Mouse (Mus musculus) kidney, adult 2 months (tissue): Measurements from ENCODE around the gene Rilp. TPM values are rescaled to one million over a fixed set of nuclear protein-coding genes. Genes with fewer than 3 reads are reported as not detected.
"Not testable (repeated sequence)": the region's sequence is repeated elsewhere in the genome, so short reads cannot be mapped to it uniquely, and the experiment has no call there.

Experiments
- DNase-seq: peaks from one replicate; pipeline ENCODE4 v3.0.0; 2021
- H3K27ac ChIP-seq: fragments of 200-500 bp; 2 replicates; pipeline ENCODE4 v1.5.1; 2012; ENCODE audit warnings: low read depth, low read length, control low read depth, inconsistent platforms; ENCODE audit not compliant: insufficient read depth
- H3K27me3 ChIP-seq: fragments of 200-500 bp; replicated peaks from 2 replicates; pipeline ENCODE4 v1.6.1; 2012; ENCODE audit warnings: mild to moderate bottlenecking, moderate library complexity, low read length, inconsistent platforms; ENCODE audit not compliant: control insufficient read depth, insufficient read depth
- H3K36me3 ChIP-seq: fragments of 200-500 bp; 2 replicates; pipeline ENCODE4 v1.6.1; 2012; ENCODE audit warnings: mild to moderate bottlenecking, moderate library complexity, low read length, inconsistent platforms; ENCODE audit not compliant: control insufficient read depth, insufficient read depth
- H3K4me1 ChIP-seq: fragments of 200-500 bp; 2 replicates; pipeline ENCODE4 v1.6.1; 2011; ENCODE audit warnings: low read length; ENCODE audit not compliant: control insufficient read depth, insufficient read depth
- H3K4me3 ChIP-seq: fragments of 200-500 bp; 2 replicates; pipeline ENCODE4 v1.5.1; 2011; ENCODE audit warnings: mild to moderate bottlenecking, low read depth, low read length, control low read depth; ENCODE audit not compliant: insufficient read depth
- CTCF ChIP-seq: fragments of 200-500 bp; conservative IDR thresholded peaks from 2 replicates; pipeline ENCODE4 v1.5.1; 2011; ENCODE audit warnings: low read depth, mild to moderate bottlenecking, control low read depth, low read length, moderate library complexity, mixed read lengths; ENCODE audit not compliant: insufficient read depth, insufficient read length
- POLR2A ChIP-seq: fragments of 200-500 bp; IDR thresholded peaks from one replicate; pipeline ENCODE4 v1.6.1; 2011; ENCODE audit warnings: low read depth, low read length, control low read depth
- WGBS: fragments of 180-500 bp; shearing (Covaris S2); methylation state at CpG from one replicate; pipeline ENCODE4 v1.1.7; 2018; 5-methylcytosine and 5-hydroxymethylcytosine counted together
- polyA plus RNA-seq: library from polyadenylated mRNA; depleted of rRNA; stranded (reverse); fragments of >200 nt; gene quantifications from 2 replicates; pipeline ENCODE4 v1.2.3, GENCODE M21; 2012

The Rilp gene
- polyA plus RNA-seq, 1 experiment: 19.8 TPM

DNA sequence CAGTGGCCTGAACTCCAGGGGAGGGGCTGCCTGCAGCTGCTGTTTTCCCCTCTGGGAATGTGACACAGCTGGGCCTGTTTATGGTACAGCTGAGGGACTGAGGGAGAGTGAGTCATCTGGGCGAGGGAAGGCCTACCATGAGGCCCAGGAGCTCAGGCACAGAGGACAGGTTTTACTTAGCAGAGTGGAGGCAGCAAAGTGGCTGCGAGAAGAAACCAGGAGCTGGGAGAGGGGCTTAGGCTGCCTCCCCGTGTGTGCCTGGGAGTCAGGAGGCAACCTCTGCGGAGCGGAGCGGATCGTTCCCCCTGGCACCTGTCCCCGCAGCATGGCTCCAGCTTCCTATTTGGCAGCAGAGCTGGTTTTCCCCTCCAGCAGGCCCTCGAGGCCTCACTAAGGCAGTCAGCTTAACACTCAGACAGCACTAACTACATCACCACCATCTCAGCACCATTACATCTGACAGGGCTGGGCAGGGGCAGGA, 42.1 kb downstream of the Rilp start:
- no peak overlapping the region for H3K4me3 ChIP-seq
- no peaks in the 10 kb centered on the region for H3K36me3 ChIP-seq
- H3K27me3 ChIP-seq: no peaks in the 10 kb centered on the region
- TF ChIP-seq POLR2A: no peak
- no peak for TF ChIP-seq CTCF
- 54% methylated on average over 9 of the region's 9 CpGs for WGBS
- H3K27ac ChIP-seq: peak overlapping the region; percentile 75
- H3K4me1 ChIP-seq: peaks cover 25% of the 10 kb centered on the region
- no peak for DNase-seq

GRCm38 (mm10) chr11:75552906-75553482, 43.1 kb downstream of the Rilp start:
- Histone ChIP-seq H3K27me3 (no peaks in the 10 kb centered on the region), H3K36me3 (no peaks in the 10 kb centered on the region; the same call in 1 of the 2 replicates), H3K4me1 (peaks cover 25% of the 10 kb centered on the region), H3K27ac (peak overlapping the region; percentile 75), H3K4me3 (no peak overlapping the region)
- 66% methylated on average over 7 of the region's 7 CpGs for WGBS
- no peak for TF ChIP-seq CTCF
- no peak for TF ChIP-seq POLR2A
- DNase-seq: peak; percentile 53

GRCm38 (mm10) chr11:75556006-75556405, 46.1 kb downstream of the Rilp start:
- not testable (repeated sequence) for H3K27me3 ChIP-seq, H3K36me3 ChIP-seq, H3K27ac ChIP-seq, DNase-seq, H3K4me3 ChIP-seq
- 95% methylated on average over 6 of the region's 6 CpGs for WGBS
- peaks cover 12% of the 10 kb centered on the region for H3K4me1 ChIP-seq

DNA sequence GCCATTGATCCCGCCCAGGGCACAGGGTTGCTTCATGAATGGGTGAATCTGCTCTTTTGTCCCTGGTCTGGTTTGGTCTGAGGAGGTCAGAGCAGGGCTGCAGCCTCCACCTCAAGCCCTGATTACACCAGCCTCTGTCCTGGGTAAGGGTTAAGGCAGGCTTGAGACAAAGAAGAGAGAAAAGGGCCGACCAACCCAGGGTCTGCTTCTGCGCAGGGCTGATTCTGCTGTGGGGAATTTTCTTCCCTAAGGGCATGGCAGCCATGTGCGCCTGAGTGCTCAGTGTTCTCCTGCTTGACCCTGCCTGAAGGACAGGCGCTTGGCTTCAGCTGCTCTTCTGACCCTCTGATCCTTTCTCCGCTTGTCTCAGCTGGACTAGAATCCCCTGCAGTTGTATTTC, 47.2 kb downstream of the Rilp start:
- H3K36me3 ChIP-seq: no peaks in the 10 kb centered on the region; the same call in 1 of the 2 replicates
- no peak for TF ChIP-seq POLR2A
- TF ChIP-seq CTCF: no peak
- peak overlapping the region; percentile 41 for H3K27ac ChIP-seq
- H3K4me3 ChIP-seq: no peak overlapping the region
- H3K4me1 ChIP-seq: peaks cover 5% of the 10 kb centered on the region
- WGBS: 66% methylated on average over 6 of the region's 6 CpGs
- no peak for DNase-seq
- no peaks in the 10 kb centered on the region for H3K27me3 ChIP-seq

DNA sequence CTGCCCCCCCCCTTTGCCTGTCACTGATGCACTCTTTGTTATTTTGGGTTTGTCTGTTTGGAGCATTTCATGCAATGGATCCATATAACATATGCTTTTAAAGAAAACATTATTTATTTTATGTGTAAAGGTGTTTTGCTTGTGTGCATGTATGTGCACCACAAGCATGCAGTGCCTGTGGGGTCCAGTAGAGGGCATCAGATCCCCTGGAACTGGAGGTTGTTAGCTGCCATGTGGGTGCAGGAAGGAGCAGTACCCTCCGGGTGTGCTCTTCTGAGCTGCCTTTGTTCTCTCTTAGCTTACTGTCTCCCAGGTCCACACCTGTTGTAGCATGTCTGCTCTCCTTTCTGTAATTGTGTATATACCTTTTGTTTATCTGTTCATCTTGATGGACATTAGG, 48.2 kb downstream of the Rilp start:
- DNase-seq: no peak
- TF ChIP-seq POLR2A (no peak), CTCF (peak; percentile 44)
- no peak overlapping the region for H3K27ac ChIP-seq
- no peaks in the 10 kb centered on the region; the same call in 1 of the 2 replicates for H3K36me3 ChIP-seq
- no peak overlapping the region for H3K4me3 ChIP-seq
- H3K4me1 ChIP-seq: no peaks in the 10 kb centered on the region; the same call in 1 of the 2 replicates
- 91% methylated on average over 1 of the region's 1 CpGs for WGBS
- H3K27me3 ChIP-seq: no peaks in the 10 kb centered on the region

GRCm38 (mm10) chr11:75559870-75560504, 50.1 kb downstream of the Rilp start:
- WGBS: 86% methylated on average over 8 of the region's 8 CpGs
- Histone ChIP-seq H3K36me3 (no peaks in the 10 kb centered on the region; the same call in 1 of the 2 replicates), H3K4me3 (no peak overlapping the region), H3K4me1 (peaks cover 3% of the 10 kb centered on the region; the same call in 1 of the 2 replicates), H3K27me3 (no peaks in the 10 kb centered on the region), H3K27ac (no peak overlapping the region)
- no peak for DNase-seq
- no peak for TF ChIP-seq CTCF
- TF ChIP-seq POLR2A: no peak

GRCm38 (mm10) chr11:75560530-75561409, 50.9 kb downstream of the Rilp start:
- WGBS: 72% methylated on average over 14 of the region's 14 CpGs
- H3K27me3 ChIP-seq: no peaks in the 10 kb centered on the region
- no peak for DNase-seq

More at GRCm38 (mm10) chr11:75560530-75561409, 50.9 kb downstream of the Rilp start:
- Histone ChIP-seq H3K27ac (no peak overlapping the region; the same call in 1 of the 2 replicates), H3K36me3 (no peaks in the 10 kb centered on the region; the same call in 1 of the 2 replicates), H3K4me1 (peaks cover 3% of the 10 kb centered on the region; the same call in 1 of the 2 replicates), H3K4me3 (no peak overlapping the region)
- no peak for TF ChIP-seq POLR2A
- TF ChIP-seq CTCF: no peak
